Mouse (Mus musculus) embryonic facial prominence, embryonic 11.5 days (tissue): ENCODE data around the gene 1500011B03Rik. TPM values are rescaled to one million over a fixed set of nuclear protein-coding genes. Genes with fewer than 3 reads are reported as not detected.
A peak's percentile ranks its signal among the peaks of the same experiment; 100 is the strongest.

ENCODE experiments used
- ATAC-seq: fragments of 200-750 bp; cut with Nextera tagmentation; replicated peaks from 2 replicates; pipeline ENCODE4 v1.8.0; 2017; ENCODE audit warnings: low read depth; ENCODE audit not compliant: insufficient number of reproducible peaks, low FRiP score, low TSS enrichment
- DNase-seq: peaks from one replicate; pipeline ENCODE4 v3.0.0-alpha.2; 2015; ENCODE audit warnings: low spot score
- H3K27ac ChIP-seq: fragments of 300-500 bp; sonication (generic); replicated peaks from 2 replicates; pipeline ENCODE4 v1.5.1; 2014; ENCODE audit warnings: mild to moderate bottlenecking, low read depth, low read length, control low read depth
- H3K27me3 ChIP-seq: fragments of 300-500 bp; sonication (generic); 2 replicates; pipeline ENCODE4 v1.6.1; 2014; ENCODE audit warnings: mild to moderate bottlenecking, low read length, moderate library complexity, mixed read lengths; ENCODE audit not compliant: control insufficient read depth, insufficient read depth
- H3K36me3 ChIP-seq: fragments of 300-500 bp; sonication (generic); replicated peaks from 2 replicates; pipeline ENCODE4 v1.6.1; 2014; ENCODE audit warnings: low read depth, mild to moderate bottlenecking, low read length, moderate library complexity, mixed read lengths; ENCODE audit not compliant: control insufficient read depth, insufficient read depth
- H3K4me1 ChIP-seq: fragments of 300-500 bp; sonication (generic); 2 replicates; pipeline ENCODE4 v1.6.1; 2014; ENCODE audit warnings: low read length, mixed read lengths; ENCODE audit not compliant: control insufficient read depth, insufficient read depth
- H3K4me2 ChIP-seq: fragments of 300-500 bp; sonication (generic); 2 replicates; pipeline ENCODE4 v1.6.1; 2014; ENCODE audit warnings: low read depth, mild to moderate bottlenecking, control low read depth, low read length, moderate library complexity
- H3K4me3 ChIP-seq: fragments of 300-500 bp; sonication (generic); 2 replicates; pipeline ENCODE4 v1.5.1; 2014; ENCODE audit warnings: low read depth, low read length, control low read depth
- H3K9ac ChIP-seq: fragments of 300-500 bp; sonication (generic); replicated peaks from 2 replicates; pipeline ENCODE4 v1.6.1; 2014; ENCODE audit warnings: mild to moderate bottlenecking, control low read depth, low read length
- H3K9me3 ChIP-seq: fragments of 300-500 bp; sonication (generic); replicated peaks from 2 replicates; pipeline ENCODE4 v1.6.1; 2016; ENCODE audit warnings: mild to moderate bottlenecking, low read length, inconsistent platforms, mixed read lengths; ENCODE audit not compliant: control insufficient read depth
- WGBS: fragments of 180-500 bp; shearing (Covaris S2); extraction: QIAGEN DNeasy Blood & Tissue Kit; methylation state at CpG from one replicate; pipeline ENCODE4 v1.1.7; 2014; 5-methylcytosine and 5-hydroxymethylcytosine counted together
- microRNA-seq: library from miRNA; unstranded; fragments of <30 nt; microRNA quantifications from one replicate; pipeline ENCODE4, GENCODE M21; 2016; ENCODE audit warnings: borderline number of aligned reads
- polyA plus RNA-seq: library from polyadenylated mRNA; unstranded; fragments of >200 nt; fragmentation: Nextera tagmentation; extraction: Ambion mirVana; gene quantifications from 2 replicates; pipeline ENCODE4 v1.2.1, GENCODE M21; 2014

The 1500011B03Rik gene
- polyA plus RNA-seq, 1 experiment from 2014 or later: 115 TPM

GRCm38 (mm10) chr5:114767185-114767584 lies 56.1 kb downstream of the 1500011B03Rik start:
- DNase-seq (no peak), ATAC-seq (no peak)
- Histone ChIP-seq H3K4me1 (no peaks in the 10 kb centered on the region), H3K9me3 (no peaks in the 10 kb centered on the region), H3K27ac (no peak overlapping the region), H3K27me3 (no peaks in the 10 kb centered on the region), H3K4me3 (no peak overlapping the region), H3K4me2 (no peak overlapping the region), H3K36me3 (no peaks in the 10 kb centered on the region), H3K9ac (no peak overlapping the region)
- WGBS: 94% methylated on average over 7 of the region's 7 CpGs

- no peak for ATAC-seq
- Histone ChIP-seq H3K4me1 (no peaks in the 10 kb centered on the region), H3K4me2 (no peak overlapping the region), H3K27me3 (no peaks in the 10 kb centered on the region), H3K4me3 (no peak overlapping the region), H3K9me3 (no peaks in the 10 kb centered on the region), H3K27ac (no peak overlapping the region), H3K36me3 (no peaks in the 10 kb centered on the region), H3K9ac (no peak overlapping the region)
- no peak for DNase-seq
- 94% methylated on average over 8 of the region's 8 CpGs for WGBS
Observed at GRCm38 (mm10) chr5:114766686-114767085, 56.6 kb downstream of the 1500011B03Rik start.

GRCm38 (mm10) chr5:114764812-114765735 lies 58.2 kb downstream of the 1500011B03Rik start:
- 89% methylated on average over 18 of the region's 18 CpGs for WGBS
- DNase-seq: no peak

GRCm38 (mm10) chr5:114761980-114762379 lies 61.3 kb downstream of the 1500011B03Rik start:
- Histone ChIP-seq H3K4me1 (no peaks in the 10 kb centered on the region), H3K27ac (no peak overlapping the region), H3K36me3 (no peaks in the 10 kb centered on the region), H3K9me3 (no peaks in the 10 kb centered on the region), H3K4me3 (no peak overlapping the region), H3K9ac (no peak overlapping the region), H3K4me2 (no peak overlapping the region), H3K27me3 (no peaks in the 10 kb centered on the region)
- DNase-seq (no peak), ATAC-seq (no peak)
- WGBS: 92% methylated on average over 8 of the region's 8 CpGs

More at GRCm38 (mm10) chr5:114764812-114765735, 58.2 kb downstream of the 1500011B03Rik start:
- no peaks in the 10 kb centered on the region for H3K9me3 ChIP-seq
- H3K9ac ChIP-seq: no peak overlapping the region
- no peak for ATAC-seq
- H3K4me1 ChIP-seq: no peaks in the 10 kb centered on the region
- H3K27ac ChIP-seq: no peak overlapping the region
- no peaks in the 10 kb centered on the region for H3K27me3 ChIP-seq
- no peak overlapping the region for H3K4me3 ChIP-seq
- H3K36me3 ChIP-seq: no peaks in the 10 kb centered on the region
- no peak overlapping the region for H3K4me2 ChIP-seq

GRCm38 (mm10) chr5:114759536-114760090 lies 63.7 kb downstream of the 1500011B03Rik start:
- H3K4me2 ChIP-seq: no peak overlapping the region
- H3K36me3 ChIP-seq: peaks cover 2% of the 10 kb centered on the region; the same call in 1 of the 2 replicates
- WGBS: 91% methylated on average over 5 of the region's 5 CpGs
- H3K4me3 ChIP-seq: no peak overlapping the region
- H3K27me3 ChIP-seq: no peaks in the 10 kb centered on the region
- ATAC-seq (no peak), DNase-seq (no peak)
- no peak overlapping the region for H3K9ac ChIP-seq
- H3K4me1 ChIP-seq: no peaks in the 10 kb centered on the region
- H3K27ac ChIP-seq: no peak overlapping the region
- H3K9me3 ChIP-seq: no peaks in the 10 kb centered on the region

Small RNA genes lying within 50 kb of the gene (microRNA-seq; reads per million reads assigned to microRNA genes)
- gene Mir6240: 39.5 reads per million, percentile 29 among the genes with 10 or more reads in this experiment

Other genes starting within 250 kb of the 1500011B03Rik start
- 0.85 and 1.1 TPM in 2 replicates for gene Trpv4, start 165.0 kb downstream of the 1500011B03Rik start, polyA plus RNA-seq
- gene Gltp, start 132.5 kb downstream of the 1500011B03Rik start, polyA plus RNA-seq: 57.3 and 59.3 TPM in 2 replicates
- 11.1 and 12.0 TPM in 2 replicates for gene Tchp, start 115.7 kb downstream of the 1500011B03Rik start, polyA plus RNA-seq
- 58.3 and 60.4 TPM in 2 replicates for gene Ankrd13a, start 48.8 kb downstream of the 1500011B03Rik start, polyA plus RNA-seq
- gene Git2, start 48.0 kb downstream of the 1500011B03Rik start, polyA plus RNA-seq: 33.9 and 37.7 TPM in 2 replicates
- gene 4930519G04Rik, start 30.2 kb upstream of the 1500011B03Rik start, polyA plus RNA-seq: not detected in 2 replicates
- gene Gm9936, start 35.2 kb upstream of the 1500011B03Rik start, polyA plus RNA-seq: 0.14 and 0.29 TPM in 2 replicates
- 2.5 and 2.7 TPM in 2 replicates for gene Oasl2, start 73.5 kb upstream of the 1500011B03Rik start, polyA plus RNA-seq
- 0.24 TPM in 2 replicates for gene Oasl1, start 99.8 kb upstream of the 1500011B03Rik start, polyA plus RNA-seq
- gene 2210016L21Rik, start 118.7 kb upstream of the 1500011B03Rik start, polyA plus RNA-seq: 50.7 and 58.4 TPM in 2 replicates
- not detected in 2 replicates for gene Hnf1a, start 147.6 kb upstream of the 1500011B03Rik start, polyA plus RNA-seq
- 23.5 and 43.6 TPM in 2 replicates for gene Sppl3, start 187.7 kb upstream of the 1500011B03Rik start, polyA plus RNA-seq